Mouse (Mus musculus): Measurements from ENCODE around the gene Coro1b.

The Coro1b gene

GRCm38 (mm10) chr19:4156073-4156579 is 7.7 kb downstream of the Coro1b start:
- DNase-seq (ENCODE audit: low spot score in 2 of 2) = no peak

- no peak for DNase-seq (ENCODE audit: low spot score in 2 of 2)
Observed at GRCm38 (mm10) chr19:4156771-4157170, 8.4 kb downstream of the Coro1b start.

- DNase-seq (ENCODE audit: low spot score in 2 of 2) = no peak
Observed at GRCm38 (mm10) chr19:4159049-4159448, 10.6 kb downstream of the Coro1b start.

- peak; percentile 94 to 95 for DNase-seq (ENCODE audit: low spot score in 2 of 2)
Observed at GRCm38 (mm10) chr19:4162646-4163542, 14.5 kb downstream of the Coro1b start, which contains the start of gene Rps6kb2. Rps6kb2 (minus strand) TSS chr19:4163354.

- DNase-seq (ENCODE audit: low spot score in 2 of 2) = no peak
Observed at GRCm38 (mm10) chr19:4163543-4163887, 15.1 kb downstream of the Coro1b start.

GRCm38 (mm10) chr19:4164100-4164499 is 15.7 kb downstream of the Coro1b start:
- no peak for DNase-seq (ENCODE audit: low spot score in 2 of 2)

GRCm38 (mm10) chr19:4164721-4165120 is 16.3 kb downstream of the Coro1b start:
- DNase-seq (ENCODE audit: low spot score in 2 of 2) = no peak

GRCm38 (mm10) chr19:4166678-4167476 is 18.5 kb downstream of the Coro1b start:
- DNase-seq (ENCODE audit: low spot score in 2 of 2) = no peak

GRCm38 (mm10) chr19:4169378-4169784 is 21.0 kb downstream of the Coro1b start:
- peak; percentile 99 for DNase-seq (ENCODE audit: low spot score in 2 of 2)

GRCm38 (mm10) chr19:4169810-4170209 is 21.4 kb downstream of the Coro1b start:
- no peak for DNase-seq (ENCODE audit: low spot score in 2 of 2)

- DNase-seq (ENCODE audit: low spot score in 2 of 2) = no peak
Observed at GRCm38 (mm10) chr19:4170723-4171392, 22.4 kb downstream of the Coro1b start.

GRCm38 (mm10) chr19:4171393-4172290 is 23.2 kb downstream of the Coro1b start:
- no peak for DNase-seq (ENCODE audit: low spot score in 2 of 2)

- DNase-seq (ENCODE audit: low spot score in 2 of 2) = no peak
Observed at GRCm38 (mm10) chr19:4172925-4173324, 24.5 kb downstream of the Coro1b start.

GRCm38 (mm10) chr19:4175368-4175947 is 27.0 kb downstream of the Coro1b start, which contains the start of gene Carns1:
Carns1 (minus strand) TSS chr19:4175479.
- DNase-seq (ENCODE audit: low spot score in 2 of 2) = no peak

GRCm38 (mm10) chr19:4180411-4180810 is 32.0 kb downstream of the Coro1b start:
- no peak for DNase-seq (ENCODE audit: low spot score in 2 of 2)

GRCm38 (mm10) chr19:4181892-4182291 is 33.5 kb downstream of the Coro1b start:
- peak; percentile 84 to 85 for DNase-seq (ENCODE audit: low spot score in 2 of 2)

GRCm38 (mm10) chr19:4183689-4184088 is 35.3 kb downstream of the Coro1b start:
- no peak for DNase-seq (ENCODE audit: low spot score in 2 of 2)

GRCm38 (mm10) chr19:4184976-4185975 is 36.9 kb downstream of the Coro1b start:
- peak; percentile 85 for DNase-seq (ENCODE audit: low spot score in 2 of 2)

- DNase-seq (ENCODE audit: low spot score in 2 of 2) = no peak
Observed at GRCm38 (mm10) chr19:4187303-4187702, 38.9 kb downstream of the Coro1b start.

Measured in spleen, postnatal 36 days (tissue).